Mouse (Mus musculus) embryonic facial prominence, embryonic 12.5 days (tissue): ENCODE results near the gene Lamtor3. TPM values are rescaled to one million over a fixed set of nuclear protein-coding genes. Genes with fewer than 3 reads are reported as not detected.

Experiments
- polyA plus RNA-seq: library from polyadenylated mRNA; unstranded; fragments of >200 nt; fragmentation: Nextera tagmentation; extraction: Ambion mirVana; gene quantifications from 2 replicates; pipeline ENCODE4 v1.2.1, GENCODE M21; 2016

Lamtor3 gene
- polyA plus RNA-seq, 1 experiment from 2014 or later, result 96.8 TPM

Other genes starting within 250 kb of the Lamtor3 start
- gene Gm21962, start 247.0 kb upstream of the Lamtor3 start, polyA plus RNA-seq, result not detected in 2 replicates
- 2,399 and 2,450 TPM in 2 replicates for gene H2afz, start 54.0 kb upstream of the Lamtor3 start, polyA plus RNA-seq
- gene Dnajb14, start 50.8 kb upstream of the Lamtor3 start, polyA plus RNA-seq, result 12.0 and 12.3 TPM in 2 replicates
- gene Dapp1, start 63.0 kb downstream of the Lamtor3 start, polyA plus RNA-seq, result 3.9 and 4.1 TPM in 2 replicates
- 0.27 and 0.47 TPM in 2 replicates for gene 1110002E22Rik, start 146.5 kb downstream of the Lamtor3 start, polyA plus RNA-seq
- not detected in 2 replicates for gene Gm5105, start 148.9 kb downstream of the Lamtor3 start, polyA plus RNA-seq
- 14.0 and 15.2 TPM in 2 replicates for gene Trmt10a, start 224.9 kb downstream of the Lamtor3 start, polyA plus RNA-seq
- 9.7 and 10.2 TPM in 2 replicates for gene Mttp, start 226.5 kb downstream of the Lamtor3 start, polyA plus RNA-seq